Mouse (Mus musculus) lung, postnatal 36 days (tissue): ENCODE measurements around the gene Lcn8.
"Not testable (repeated sequence)": the region's sequence is repeated elsewhere in the genome, so short reads cannot be mapped to it uniquely, and the experiment has no call there.

ENCODE experiments used
- DNase-seq: peaks from one replicate; pipeline ENCODE4 v3.0.0; 2022; ENCODE audit warnings: mixed read lengths

Lcn8 gene

GRCm38 (mm10) chr2:25666516-25666915, 13.6 kb downstream of the Lcn8 start:
- no peak for DNase-seq

DNA sequence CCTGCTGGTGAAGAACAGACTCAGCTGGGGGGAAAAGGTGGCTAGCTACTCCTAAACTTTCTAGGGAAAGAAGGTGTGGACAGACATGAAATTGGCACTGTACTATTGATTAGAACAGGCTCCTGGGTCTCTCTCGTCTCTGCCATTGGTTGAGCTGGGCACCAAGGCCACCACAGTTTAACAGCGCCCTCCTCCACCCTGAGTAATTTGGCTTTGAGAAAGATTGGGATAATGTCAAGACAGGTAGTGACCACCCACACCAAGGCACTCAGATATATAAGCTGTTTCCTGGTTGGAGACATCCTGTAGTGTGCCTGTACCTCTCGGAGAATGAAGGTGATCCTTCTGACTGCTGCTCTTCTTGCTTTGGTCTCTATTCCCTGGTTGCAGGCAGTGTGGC, 23.6 kb downstream of the Lcn8 start, which contains the start of gene Lcn6:
Gene Lcn6 (plus strand): TSS at position 301 of the 400 bp plus-strand sequence.
- no peak for DNase-seq

DNA sequence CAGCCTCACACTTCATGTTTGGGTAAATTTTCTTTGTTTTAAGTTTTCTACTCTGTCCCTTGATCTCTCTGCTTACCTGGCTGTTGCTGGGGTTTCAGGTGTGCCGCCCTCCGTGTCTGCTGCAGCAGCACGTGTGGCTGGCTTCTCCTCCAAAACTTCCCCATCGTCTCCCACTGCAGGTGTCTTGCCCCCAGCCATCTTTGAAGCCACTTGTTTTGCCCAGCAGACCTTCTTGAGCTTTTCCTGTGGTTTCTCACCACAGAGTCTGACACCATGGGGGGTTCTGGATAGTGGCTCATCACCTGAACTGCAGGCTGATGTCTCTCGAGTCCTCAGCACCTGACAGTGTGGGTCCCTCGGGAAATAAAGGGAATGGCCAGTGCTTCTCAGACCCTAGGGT, 26.6 kb downstream of the Lcn8 start:
- no peak for DNase-seq

- DNase-seq = no peak
Observed at GRCm38 (mm10) chr2:25682426-25682825, 29.5 kb downstream of the Lcn8 start, which contains the start of gene Lcn10. Gene Lcn10, plus strand, starts transcription at chr2:25682726.

DNA sequence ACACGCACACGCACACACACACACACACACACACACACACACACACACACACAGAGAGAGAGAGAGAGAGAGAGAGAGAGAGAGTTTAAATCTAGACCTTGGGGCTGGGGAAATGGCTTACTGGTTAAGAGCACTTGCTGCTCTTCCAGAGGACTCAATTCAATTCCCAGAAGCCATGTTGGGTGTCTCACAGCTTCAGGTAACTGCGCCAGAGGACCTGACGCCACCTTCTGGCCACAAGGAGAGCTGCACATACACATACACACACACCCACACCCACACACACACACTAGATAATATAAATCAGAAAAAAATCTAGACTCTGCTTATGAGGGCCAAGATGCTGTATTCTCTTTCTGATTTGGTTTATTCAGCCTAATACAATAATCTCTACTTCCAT, 34.0 kb downstream of the Lcn8 start:
- DNase-seq = no peak

- peak; percentile 77 for DNase-seq
Observed at GRCm38 (mm10) chr2:25694605-25695004, 41.7 kb downstream of the Lcn8 start.

DNA sequence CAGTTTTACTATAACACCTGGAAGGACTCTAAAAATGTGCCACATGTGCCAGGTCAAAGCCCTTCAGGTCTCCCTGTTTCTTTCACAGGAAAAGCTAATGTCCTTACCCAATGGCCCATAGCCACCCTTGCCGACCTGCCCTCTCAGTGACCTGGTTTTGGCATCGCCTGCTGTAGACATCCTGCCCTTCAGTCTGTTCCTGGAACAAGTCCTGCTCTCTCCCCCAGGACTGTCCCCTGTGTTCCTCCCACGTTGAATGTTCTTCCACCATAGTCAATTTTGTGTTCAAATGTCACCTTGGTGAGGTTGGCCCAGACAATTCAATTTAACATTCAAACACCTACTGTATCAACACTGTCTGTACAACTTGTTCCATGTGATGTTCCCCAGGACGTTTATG, 44.0 kb downstream of the Lcn8 start:
- DNase-seq = no peak

DNA sequence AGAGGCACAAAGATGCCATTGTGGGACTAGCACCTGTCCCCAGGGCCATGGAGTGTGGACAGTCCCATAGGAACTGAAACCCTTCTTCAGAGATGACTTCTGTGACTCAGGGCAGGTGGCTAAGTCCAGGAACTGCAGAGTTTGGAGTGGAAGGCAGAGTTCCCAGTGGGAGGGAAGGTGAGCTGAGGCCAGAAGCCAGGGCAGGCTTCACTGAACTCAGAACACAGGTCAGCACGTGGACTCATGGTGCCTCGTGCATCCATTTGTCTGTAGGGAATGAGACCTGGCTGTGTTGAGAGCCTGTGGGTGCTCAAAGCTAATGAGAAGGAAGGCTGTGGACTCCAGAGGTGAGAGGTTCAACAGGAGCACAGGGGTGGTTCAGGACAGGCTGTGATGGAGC, 45.8 kb downstream of the Lcn8 start:
- DNase-seq = no peak

- not testable (repeated sequence) for DNase-seq
Observed at GRCm38 (mm10) chr2:25699743-25700142, 46.8 kb downstream of the Lcn8 start, which contains the start of gene Obp2a. Gene Obp2a, plus strand, starts transcription at chr2:25700043.

- no peak for DNase-seq
Observed at GRCm38 (mm10) chr2:25701001-25701400, 48.1 kb downstream of the Lcn8 start.

DNA sequence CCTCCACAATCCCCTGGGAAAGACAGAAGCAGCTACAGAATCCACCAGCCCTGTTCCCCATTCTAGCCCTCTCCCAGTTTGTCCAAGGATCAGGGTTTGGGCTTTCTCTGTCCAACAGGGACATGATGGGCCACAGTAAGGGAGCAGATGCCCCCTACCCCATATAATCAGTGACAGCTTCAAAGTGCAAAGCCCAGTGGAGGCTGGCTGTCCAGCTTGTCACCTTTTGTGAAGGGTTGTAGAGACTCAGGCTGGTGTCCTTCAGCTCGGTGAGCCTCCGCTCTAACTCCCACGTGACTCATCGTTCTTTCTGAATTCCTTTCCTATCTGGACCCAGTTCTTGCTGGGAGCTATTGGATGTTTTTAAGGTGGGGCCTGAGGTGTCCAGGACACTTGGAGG, 50.8 kb downstream of the Lcn8 start:
- no peak for DNase-seq
